Mouse (Mus musculus) large intestine, adult 2 months (tissue): ENCODE results near the gene Bcl6b. TPM values are rescaled to one million over a fixed set of nuclear protein-coding genes. Genes with fewer than 3 reads are reported as not detected.

ENCODE experiments used
- DNase-seq: peaks from one replicate; pipeline ENCODE4 v3.0.0-alpha.2; 2012; ENCODE audit warnings: low read depth, low spot score
- WGBS: fragments of 180-500 bp; shearing (Covaris S2); methylation state at CpG from one replicate; pipeline ENCODE4 v1.1.7; 2018; 5-methylcytosine and 5-hydroxymethylcytosine counted together
- polyA plus RNA-seq: library from polyadenylated mRNA; depleted of rRNA; stranded (reverse); fragments of >200 nt; gene quantifications from 2 replicates; pipeline ENCODE4 v1.2.3, GENCODE M21; 2012; rRNA removed

The Bcl6b gene
- polyA plus RNA-seq, 1 experiment, result 1.2 TPM

- 86% methylated on average over 28 of the region's 28 CpGs for WGBS
These were observed 40.1 kb downstream of the Bcl6b start for GRCm38 (mm10) chr11:70189319-70190134.

GRCm38 (mm10) chr11:70185120-70185519 is 44.5 kb downstream of the Bcl6b start:
- no peak for DNase-seq
- WGBS, result 67% methylated on average over 7 of the region's 7 CpGs

More at GRCm38 (mm10) chr11:70189319-70190134, 40.1 kb downstream of the Bcl6b start:
- DNase-seq, result no peak

GRCm38 (mm10) chr11:70180496-70180895 is 49.1 kb downstream of the Bcl6b start:
- WGBS, result 85% methylated on average over 4 of the region's 4 CpGs

GRCm38 (mm10) chr11:70179401-70179800 is 50.2 kb downstream of the Bcl6b start:
- DNase-seq, result no peak
- whole genome bisulfite sequencing, result 34% methylated on average over 14 of the region's 14 CpGs

More at GRCm38 (mm10) chr11:70180496-70180895, 49.1 kb downstream of the Bcl6b start:
- DNase-seq, result no peak

- 73% methylated on average over 11 of the region's 11 CpGs for WGBS
These were observed 50.8 kb downstream of the Bcl6b start for GRCm38 (mm10) chr11:70178756-70179155.

GRCm38 (mm10) chr11:70178311-70178710 is 51.3 kb downstream of the Bcl6b start:
- no peak for DNase-seq
- WGBS, result 85% methylated on average over 11 of the region's 11 CpGs

More at GRCm38 (mm10) chr11:70178756-70179155, 50.8 kb downstream of the Bcl6b start:
- DNase-seq, result no peak

GRCm38 (mm10) chr11:70177647-70178046 is 52.0 kb downstream of the Bcl6b start:
- WGBS, result 75% methylated on average over 8 of the region's 8 CpGs
- no peak for DNase-seq

- no peak for DNase-seq
- 56% methylated on average over 4 of the region's 4 CpGs for WGBS
These were observed 55.1 kb downstream of the Bcl6b start for GRCm38 (mm10) chr11:70174491-70174890.

Other genes starting within 250 kb of the Bcl6b start
- 134 and 154 TPM in 2 replicates for gene Ctdnep1, start 248.6 kb downstream of the Bcl6b start, polyA plus RNA-seq
- 70.5 and 78.1 TPM in 2 replicates for gene Elp5, start 247.3 kb downstream of the Bcl6b start, polyA plus RNA-seq
- 527 and 719 TPM in 2 replicates for gene Gabarap, start 238.7 kb downstream of the Bcl6b start, polyA plus RNA-seq
- 16.3 and 17.3 TPM in 2 replicates for gene Phf23, start 234.0 kb downstream of the Bcl6b start, polyA plus RNA-seq
- gene Dvl2, start 229.2 kb downstream of the Bcl6b start, polyA plus RNA-seq, result 5.5 and 5.8 TPM in 2 replicates
- gene Acadvl, start 214.4 kb downstream of the Bcl6b start, polyA plus RNA-seq, result 92.8 and 125 TPM in 2 replicates
- 5.1 and 5.9 TPM in 2 replicates for gene Dlg4, start 212.9 kb downstream of the Bcl6b start, polyA plus RNA-seq
- gene Asgr1, start 175.7 kb downstream of the Bcl6b start, polyA plus RNA-seq, result not detected in 2 replicates
- gene Asgr2, start 137.2 kb downstream of the Bcl6b start, polyA plus RNA-seq, result 0.25 and 0.32 TPM in 2 replicates
- gene Mgl2, start 99.5 kb downstream of the Bcl6b start, polyA plus RNA-seq, result 3.5 and 5.2 TPM in 2 replicates
- gene Clec10a, start 73.6 kb downstream of the Bcl6b start, polyA plus RNA-seq, result 1.4 and 2.9 TPM in 2 replicates
- 4.5 and 5.3 TPM in 2 replicates for gene Slc16a11, start 17.0 kb downstream of the Bcl6b start, polyA plus RNA-seq
- gene Slc16a13, start 8.7 kb downstream of the Bcl6b start, polyA plus RNA-seq, result 3.8 and 5.3 TPM in 2 replicates
- gene 0610010K14Rik, start 8.1 kb upstream of the Bcl6b start, polyA plus RNA-seq, result 53.9 and 65.7 TPM in 2 replicates
- gene Gm21988, start 10.0 kb upstream of the Bcl6b start, polyA plus RNA-seq, result 6.0 and 6.1 TPM in 2 replicates
- gene Rnasek, start 10.0 kb upstream of the Bcl6b start, polyA plus RNA-seq, result 163 and 175 TPM in 2 replicates
- gene Alox12, start 25.6 kb upstream of the Bcl6b start, polyA plus RNA-seq, result 1.1 and 1.4 TPM in 2 replicates
- 0.33 and 0.48 TPM in 2 replicates for gene Alox12e, start 92.8 kb upstream of the Bcl6b start, polyA plus RNA-seq
- gene Alox15, start 122.2 kb upstream of the Bcl6b start, polyA plus RNA-seq, result 1.3 and 4.1 TPM in 2 replicates
- gene Pelp1, start 180.2 kb upstream of the Bcl6b start, polyA plus RNA-seq, result 11.9 and 12.4 TPM in 2 replicates
- gene Arrb2, start 202.8 kb upstream of the Bcl6b start, polyA plus RNA-seq, result 31.7 and 36.2 TPM in 2 replicates
- 28.0 and 31.7 TPM in 2 replicates for gene Med11, start 222.1 kb upstream of the Bcl6b start, polyA plus RNA-seq
- 4.6 and 5.0 TPM in 2 replicates for gene Zmynd15, start 229.6 kb upstream of the Bcl6b start, polyA plus RNA-seq
- gene Cxcl16, start 230.2 kb upstream of the Bcl6b start, polyA plus RNA-seq, result 31.8 and 40.5 TPM in 2 replicates